Mouse (Mus musculus) embryonic fibroblast, embryonic 13.5 days (primary cell): ENCODE data around the gene Ech1. TPM values are rescaled to one million over a fixed set of nuclear protein-coding genes. Genes with fewer than 3 reads are reported as not detected.
A peak's percentile ranks its signal among the peaks of the same experiment; 100 is the strongest.

Experiments used
- H3K27ac ChIP-seq: 2 replicates; pipeline ENCODE4 v1.5.1; 2012; ENCODE audit warnings: low read length, control low read depth, inconsistent platforms; ENCODE audit not compliant: insufficient read depth
- H3K4me1 ChIP-seq: 2 replicates; pipeline ENCODE4 v1.6.1; 2011; ENCODE audit warnings: low read length; ENCODE audit not compliant: control insufficient read depth, insufficient read depth
- H3K4me3 ChIP-seq: 2 replicates; pipeline ENCODE4 v1.5.1; 2011; ENCODE audit warnings: mild to moderate bottlenecking, control low read depth, low read length; ENCODE audit not compliant: insufficient read depth
- CTCF ChIP-seq: IDR thresholded peaks from 2 replicates; pipeline ENCODE4 v1.5.1; 2011; ENCODE audit warnings: mild to moderate bottlenecking, control low read depth, low read length, moderate library complexity, borderline replicate concordance; ENCODE audit not compliant: insufficient read depth
- POLR2A ChIP-seq: IDR thresholded peaks from 2 replicates; pipeline ENCODE4 v1.6.1; 2011; ENCODE audit warnings: low read depth, mild to moderate bottlenecking, control low read depth, low read length, moderate library complexity
- polyA plus RNA-seq: library from polyadenylated mRNA; stranded (reverse); fragments of >200 nt; gene quantifications from 2 replicates; pipeline ENCODE4 v1.2.4, GENCODE M21; 2011; ENCODE audit warnings: low read depth; ENCODE audit not compliant: missing spikeins, insufficient read length

The Ech1 gene
- polyA plus RNA-seq, 1 experiment, result 80.4 TPM

GRCm38 (mm10) chr7:28810107-28811066 lies 14.6 kb upstream of the Ech1 start:
- H3K27ac ChIP-seq, result peak overlapping the region; percentile 95

GRCm38 (mm10) chr7:28811228-28811627 lies 13.8 kb upstream of the Ech1 start:
- TF ChIP-seq POLR2A (peak; percentile 39; the same call in 1 of the 2 replicates), CTCF (no peak)

More at GRCm38 (mm10) chr7:28810107-28811066, 14.6 kb upstream of the Ech1 start:
- Histone ChIP-seq H3K4me1 (peaks cover 7% of the 10 kb centered on the region), H3K4me3 (peak overlapping the region; percentile 84)
- peak; percentile 88 for TF ChIP-seq POLR2A
- no peak for TF ChIP-seq CTCF

DNA sequence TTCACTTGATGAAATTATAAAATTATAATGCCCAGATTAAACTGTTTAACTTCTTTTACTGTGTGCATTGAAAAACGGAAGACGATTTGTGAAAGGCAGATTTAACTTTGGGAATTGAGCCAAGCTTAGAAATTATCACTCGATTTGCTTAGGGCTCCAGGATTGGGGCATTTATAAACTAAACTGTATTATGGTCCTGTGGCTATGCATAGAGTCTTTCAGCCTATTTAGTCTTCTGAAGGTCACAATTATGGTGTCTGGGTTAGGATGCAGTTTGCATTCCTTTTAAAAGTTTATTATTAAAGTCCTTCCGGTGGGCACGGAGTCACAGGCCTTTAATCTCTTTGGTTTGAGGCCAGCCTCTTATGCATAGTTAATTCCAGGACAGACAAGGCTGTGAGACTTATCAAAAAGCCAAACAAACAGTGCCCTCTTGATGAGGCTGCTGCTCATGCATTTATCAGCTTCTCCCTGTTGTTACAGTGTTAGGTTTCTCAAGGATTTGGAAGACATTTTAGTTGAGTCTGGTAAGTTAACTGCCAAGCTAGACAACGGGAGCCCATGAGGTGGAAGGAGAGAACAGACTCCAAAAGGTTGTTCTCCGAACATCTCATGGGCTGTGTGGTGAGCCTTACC lies 13.3 kb upstream of the Ech1 start:
- peak overlapping the region; percentile 62 for H3K27ac ChIP-seq
- peaks cover 7% of the 10 kb centered on the region for H3K4me1 ChIP-seq
- TF ChIP-seq CTCF (no peak), POLR2A (0 out of 2 replicates have a peak, but pooled peaks have one; percentile 32)
- peak overlapping the region; percentile 84 for H3K4me3 ChIP-seq

More at GRCm38 (mm10) chr7:28811228-28811627, 13.8 kb upstream of the Ech1 start:
- Histone ChIP-seq H3K4me3 (peak overlapping the region; percentile 84), H3K4me1 (peaks cover 7% of the 10 kb centered on the region), H3K27ac (peak overlapping the region; percentile 94)

GRCm38 (mm10) chr7:28812436-28812835 lies 12.6 kb upstream of the Ech1 start:
- peak overlapping the region; percentile 62; the same call in 1 of the 2 replicates for H3K27ac ChIP-seq
- H3K4me3 ChIP-seq, result peak overlapping the region; percentile 84
- peaks cover 9% of the 10 kb centered on the region for H3K4me1 ChIP-seq
- TF ChIP-seq POLR2A, result peak; percentile 6; the same call in 1 of the 2 replicates
- no peak for TF ChIP-seq CTCF

GRCm38 (mm10) chr7:28812949-28813348 lies 12.1 kb upstream of the Ech1 start:
- peak overlapping the region; percentile 62; the same call in 1 of the 2 replicates for H3K27ac ChIP-seq
- H3K4me3 ChIP-seq, result peak overlapping the region; percentile 84
- no peak for TF ChIP-seq CTCF
- H3K4me1 ChIP-seq, result peaks cover 5% of the 10 kb centered on the region; the same call in 1 of the 2 replicates

DNA sequence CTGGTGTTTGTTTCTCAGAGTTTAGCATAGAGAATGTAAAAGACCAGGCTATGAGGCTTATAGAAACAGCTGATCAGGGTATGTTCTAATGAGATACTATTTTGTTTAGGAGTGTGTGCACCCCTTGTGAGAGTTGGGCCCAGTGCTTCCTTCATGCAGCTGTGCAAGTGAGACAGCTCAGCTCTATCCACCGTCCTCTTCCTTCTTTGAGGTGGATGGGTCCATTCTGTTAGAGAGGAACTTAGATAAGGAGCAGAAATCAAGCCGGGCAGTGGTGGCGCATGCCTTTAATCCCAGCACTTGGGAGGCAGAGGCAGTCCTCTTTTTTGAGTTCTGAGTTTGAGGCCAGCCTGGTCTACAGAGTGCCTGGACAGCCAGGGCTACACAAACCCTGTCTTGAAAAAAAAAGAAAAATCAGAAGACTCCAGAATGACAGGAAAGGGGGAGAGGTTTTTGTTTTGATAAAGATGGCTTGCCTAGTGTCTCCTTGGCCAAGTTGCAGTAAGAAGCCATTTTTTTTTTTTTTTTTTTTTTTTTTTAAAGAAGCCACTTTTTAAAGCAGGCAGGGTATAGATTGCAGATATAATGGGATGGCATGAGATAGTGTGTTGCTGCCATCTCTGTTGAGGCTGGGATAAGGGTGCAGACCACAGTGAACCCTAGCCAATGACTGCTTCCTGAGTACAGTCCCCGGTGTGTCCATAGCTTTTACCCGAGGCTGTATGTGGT lies 10.5 kb upstream of the Ech1 start:
- H3K4me1 ChIP-seq, result peaks cover 7% of the 10 kb centered on the region
- H3K27ac ChIP-seq, result no peak overlapping the region
- no peak overlapping the region for H3K4me3 ChIP-seq
- no peak for TF ChIP-seq POLR2A
- no peak for TF ChIP-seq CTCF

GRCm38 (mm10) chr7:28815230-28815629 lies 9.8 kb upstream of the Ech1 start:
- H3K4me3 ChIP-seq, result no peak overlapping the region

GRCm38 (mm10) chr7:28816201-28816600 lies 8.8 kb upstream of the Ech1 start:
- TF ChIP-seq CTCF (no peak), POLR2A (no peak)
- H3K4me3 ChIP-seq, result no peak overlapping the region
- H3K4me1 ChIP-seq, result peaks cover 20% of the 10 kb centered on the region
- H3K27ac ChIP-seq, result no peak overlapping the region

More at GRCm38 (mm10) chr7:28815230-28815629, 9.8 kb upstream of the Ech1 start:
- Histone ChIP-seq H3K27ac (no peak overlapping the region), H3K4me1 (peaks cover 12% of the 10 kb centered on the region)
- TF ChIP-seq POLR2A (no peak), CTCF (no peak)

GRCm38 (mm10) chr7:28816920-28817319 lies 8.1 kb upstream of the Ech1 start:
- peaks cover 20% of the 10 kb centered on the region for H3K4me1 ChIP-seq
- H3K27ac ChIP-seq, result no peak overlapping the region
- no peak overlapping the region for H3K4me3 ChIP-seq
- TF ChIP-seq CTCF, result no peak
- no peak for TF ChIP-seq POLR2A
